Mouse (Mus musculus) hindbrain, embryonic 15.5 days (tissue): Measurements from ENCODE around the gene Klhl8. TPM values are rescaled to one million over a fixed set of nuclear protein-coding genes. Genes with fewer than 3 reads are reported as not detected.

Experiments
- ATAC-seq: fragments of 200-750 bp; cut with Nextera tagmentation; 2 replicates; pipeline ENCODE4 v1.8.0; 2017; ENCODE audit warnings: low read depth, moderate number of reproducible peaks, moderate TSS enrichment; ENCODE audit not compliant: low FRiP score
- H3K27ac ChIP-seq: fragments of 300-500 bp; sonication (generic); replicated peaks from 2 replicates; pipeline ENCODE4 v1.5.1; 2015; ENCODE audit warnings: mild to moderate bottlenecking, inconsistent platforms
- H3K27me3 ChIP-seq: fragments of 300-500 bp; sonication (generic); 2 replicates; pipeline ENCODE4 v1.6.1; 2015; ENCODE audit warnings: control low read depth, inconsistent platforms
- H3K36me3 ChIP-seq: fragments of 300-500 bp; sonication (generic); 2 replicates; pipeline ENCODE4 v1.6.1; 2015; ENCODE audit warnings: control low read depth, inconsistent platforms
- H3K4me1 ChIP-seq: fragments of 300-500 bp; sonication (generic); replicated peaks from 2 replicates; pipeline ENCODE4 v1.6.1; 2015; ENCODE audit warnings: control low read depth, inconsistent platforms
- H3K4me2 ChIP-seq: fragments of 300-500 bp; sonication (generic); 2 replicates; pipeline ENCODE4 v1.6.1; 2015; ENCODE audit warnings: moderate library complexity, mild to moderate bottlenecking, inconsistent platforms
- H3K4me3 ChIP-seq: fragments of 300-500 bp; sonication (generic); 2 replicates; pipeline ENCODE4 v1.5.1; 2015; ENCODE audit warnings: mild to moderate bottlenecking, inconsistent platforms
- H3K9ac ChIP-seq: fragments of 300-500 bp; sonication (generic); 2 replicates; pipeline ENCODE4 v1.6.1; 2015; ENCODE audit warnings: inconsistent platforms
- H3K9me3 ChIP-seq: fragments of 300-500 bp; sonication (generic); 2 replicates; pipeline ENCODE4 v1.6.1; 2016; ENCODE audit warnings: control low read depth, inconsistent platforms
- WGBS: fragments of 180-500 bp; shearing (Covaris S2); methylation state at CpG from one replicate; pipeline ENCODE4 v1.1.7; 2015; 5-methylcytosine and 5-hydroxymethylcytosine counted together
- polyA plus RNA-seq: library from polyadenylated mRNA; unstranded; fragments of >200 nt; fragmentation: Nextera tagmentation; extraction: Ambion mirVana; gene quantifications from 2 replicates; pipeline ENCODE4 v1.2.1, GENCODE M21; 2015

Klhl8 gene
- polyA plus RNA-seq, 1 experiment from 2014 or later = 41.3 TPM

- no peaks in the 10 kb centered on the region for H3K9me3 ChIP-seq
- ATAC-seq = peak; percentile 24
- no peak overlapping the region for H3K9ac ChIP-seq
- H3K4me2 ChIP-seq = no peak overlapping the region
- H3K36me3 ChIP-seq = peaks cover 2% of the 10 kb centered on the region
- no peak overlapping the region for H3K4me3 ChIP-seq
- peaks cover 25% of the 10 kb centered on the region for H3K4me1 ChIP-seq
- H3K27me3 ChIP-seq = no peaks in the 10 kb centered on the region
- no peak overlapping the region for H3K27ac ChIP-seq
- 88% methylated on average over 14 of the region's 14 CpGs for WGBS
Measured at GRCm38 (mm10) chr5:103855483-103856211, 55.4 kb downstream of the Klhl8 start.

GRCm38 (mm10) chr5:103854807-103855194 lies 56.3 kb downstream of the Klhl8 start:
- 34% methylated on average over 5 of the region's 5 CpGs for WGBS
- H3K27ac ChIP-seq = no peak overlapping the region; the same call in 1 of the 2 replicates
- no peak overlapping the region for H3K4me2 ChIP-seq
- no peak overlapping the region for H3K4me3 ChIP-seq
- H3K9me3 ChIP-seq = no peaks in the 10 kb centered on the region
- ATAC-seq = no peak
- peaks cover 25% of the 10 kb centered on the region for H3K4me1 ChIP-seq
- no peaks in the 10 kb centered on the region for H3K27me3 ChIP-seq
- no peak overlapping the region for H3K9ac ChIP-seq
- H3K36me3 ChIP-seq = peaks cover 5% of the 10 kb centered on the region; the same call in 1 of the 2 replicates

- Histone ChIP-seq H3K27me3 (no peaks in the 10 kb centered on the region), H3K36me3 (peaks cover 5% of the 10 kb centered on the region; the same call in 1 of the 2 replicates), H3K4me3 (no peak overlapping the region), H3K9ac (no peak overlapping the region), H3K27ac (peak overlapping the region; percentile 75), H3K4me2 (peak overlapping the region; percentile 30), H3K4me1 (peaks cover 25% of the 10 kb centered on the region), H3K9me3 (no peaks in the 10 kb centered on the region)
- WGBS = 38% methylated on average over 17 of the region's 17 CpGs
- peak; percentile 73 for ATAC-seq
Measured at GRCm38 (mm10) chr5:103854041-103854806, 56.8 kb downstream of the Klhl8 start.

- Histone ChIP-seq H3K27me3 (no peaks in the 10 kb centered on the region), H3K4me2 (no peak overlapping the region), H3K4me1 (peaks cover 25% of the 10 kb centered on the region), H3K27ac (no peak overlapping the region), H3K9ac (no peak overlapping the region), H3K36me3 (peaks cover 5% of the 10 kb centered on the region; the same call in 1 of the 2 replicates), H3K4me3 (no peak overlapping the region), H3K9me3 (no peaks in the 10 kb centered on the region)
- ATAC-seq = no peak
- WGBS = 75% methylated on average over 4 of the region's 4 CpGs
Measured at GRCm38 (mm10) chr5:103852756-103853549, 58.1 kb downstream of the Klhl8 start.

GRCm38 (mm10) chr5:103848546-103848945 lies 62.5 kb downstream of the Klhl8 start:
- Histone ChIP-seq H3K9me3 (no peaks in the 10 kb centered on the region), H3K27me3 (no peaks in the 10 kb centered on the region), H3K4me3 (no peak overlapping the region), H3K4me1 (peaks cover 19% of the 10 kb centered on the region), H3K27ac (no peak overlapping the region), H3K36me3 (peaks cover 5% of the 10 kb centered on the region; the same call in 1 of the 2 replicates), H3K9ac (no peak overlapping the region), H3K4me2 (no peak overlapping the region)
- no peak for ATAC-seq
- 92% methylated on average over 8 of the region's 8 CpGs for WGBS

- no peaks in the 10 kb centered on the region for H3K27me3 ChIP-seq
- H3K9ac ChIP-seq = no peak overlapping the region
- H3K4me2 ChIP-seq = no peak overlapping the region
- H3K36me3 ChIP-seq = peaks cover 5% of the 10 kb centered on the region; the same call in 1 of the 2 replicates
- H3K4me3 ChIP-seq = no peak overlapping the region
- H3K4me1 ChIP-seq = peaks cover 19% of the 10 kb centered on the region
- no peaks in the 10 kb centered on the region for H3K9me3 ChIP-seq
- WGBS = 60% methylated on average over 5 of the region's 5 CpGs
- H3K27ac ChIP-seq = no peak overlapping the region
- no peak for ATAC-seq
Measured at GRCm38 (mm10) chr5:103846609-103847008, 64.5 kb downstream of the Klhl8 start.

GRCm38 (mm10) chr5:103846154-103846551 lies 64.9 kb downstream of the Klhl8 start:
- Histone ChIP-seq H3K27ac (no peak overlapping the region), H3K9ac (no peak overlapping the region), H3K4me3 (no peak overlapping the region), H3K9me3 (no peaks in the 10 kb centered on the region), H3K36me3 (peaks cover 5% of the 10 kb centered on the region; the same call in 1 of the 2 replicates), H3K4me2 (no peak overlapping the region), H3K27me3 (no peaks in the 10 kb centered on the region), H3K4me1 (peaks cover 19% of the 10 kb centered on the region)
- no peak for ATAC-seq
- whole genome bisulfite sequencing = 84% methylated on average over 10 of the region's 10 CpGs

- WGBS = 44% methylated on average over 19 of the region's 19 CpGs
- peak; percentile 80 for ATAC-seq
Measured at GRCm38 (mm10) chr5:103845418-103846153, 65.5 kb downstream of the Klhl8 start.

GRCm38 (mm10) chr5:103843938-103844337 lies 67.1 kb downstream of the Klhl8 start:
- no peak overlapping the region for H3K27ac ChIP-seq
- H3K27me3 ChIP-seq = no peaks in the 10 kb centered on the region
- H3K9me3 ChIP-seq = no peaks in the 10 kb centered on the region
- H3K4me3 ChIP-seq = no peak overlapping the region
- no peaks in the 10 kb centered on the region for H3K36me3 ChIP-seq
- ATAC-seq = no peak
- no peak overlapping the region for H3K9ac ChIP-seq
- H3K4me1 ChIP-seq = peaks cover 19% of the 10 kb centered on the region
- H3K4me2 ChIP-seq = no peak overlapping the region
- 59% methylated on average over 1 of the region's 1 CpGs for WGBS

More at GRCm38 (mm10) chr5:103845418-103846153, 65.5 kb downstream of the Klhl8 start:
- H3K4me2 ChIP-seq = no peak overlapping the region
- H3K27me3 ChIP-seq = no peaks in the 10 kb centered on the region
- H3K9ac ChIP-seq = no peak overlapping the region
- no peaks in the 10 kb centered on the region for H3K9me3 ChIP-seq
- peak overlapping the region; percentile 30; the same call in 1 of the 2 replicates for H3K27ac ChIP-seq
- no peak overlapping the region for H3K4me3 ChIP-seq
- peaks cover 19% of the 10 kb centered on the region for H3K4me1 ChIP-seq
- H3K36me3 ChIP-seq = peaks cover 2% of the 10 kb centered on the region; the same call in 1 of the 2 replicates

GRCm38 (mm10) chr5:103839265-103839626 lies 71.8 kb downstream of the Klhl8 start:
- 86% methylated on average over 3 of the region's 3 CpGs for WGBS
- Histone ChIP-seq H3K4me3 (no peak overlapping the region), H3K36me3 (no peaks in the 10 kb centered on the region), H3K27me3 (no peaks in the 10 kb centered on the region), H3K4me1 (peaks cover 8% of the 10 kb centered on the region), H3K27ac (no peak overlapping the region), H3K4me2 (no peak overlapping the region), H3K9me3 (no peaks in the 10 kb centered on the region), H3K9ac (no peak overlapping the region)
- ATAC-seq = no peak

- ATAC-seq = no peak
- Histone ChIP-seq H3K36me3 (no peaks in the 10 kb centered on the region), H3K4me2 (no peak overlapping the region), H3K4me1 (peaks cover 6% of the 10 kb centered on the region; the same call in 1 of the 2 replicates), H3K27me3 (no peaks in the 10 kb centered on the region), H3K27ac (no peak overlapping the region), H3K4me3 (no peak overlapping the region), H3K9me3 (no peaks in the 10 kb centered on the region), H3K9ac (no peak overlapping the region)
- WGBS = 94% methylated on average over 15 of the region's 15 CpGs
Measured at GRCm38 (mm10) chr5:103838550-103839264, 72.4 kb downstream of the Klhl8 start.
